Mouse (Mus musculus) testis, adult 2 months (tissue): ENCODE measurements around the gene Hist1h4h.

ENCODE experiments used
- CTCF ChIP-seq: fragments of 200-500 bp; IDR thresholded peaks from 2 replicates; pipeline ENCODE4 v1.5.1; 2012; ENCODE audit warnings: low read depth, mild to moderate bottlenecking, inconsistent platforms, low read length, moderate library complexity; ENCODE audit not compliant: control insufficient read depth, insufficient read depth, insufficient replicate concordance
- POLR2A ChIP-seq: fragments of 200-500 bp; IDR thresholded peaks from 2 replicates; pipeline ENCODE4 v1.6.1; 2012; ENCODE audit warnings: low read depth, mild to moderate bottlenecking, inconsistent platforms, low read length, moderate library complexity; ENCODE audit not compliant: control insufficient read depth

DNA sequence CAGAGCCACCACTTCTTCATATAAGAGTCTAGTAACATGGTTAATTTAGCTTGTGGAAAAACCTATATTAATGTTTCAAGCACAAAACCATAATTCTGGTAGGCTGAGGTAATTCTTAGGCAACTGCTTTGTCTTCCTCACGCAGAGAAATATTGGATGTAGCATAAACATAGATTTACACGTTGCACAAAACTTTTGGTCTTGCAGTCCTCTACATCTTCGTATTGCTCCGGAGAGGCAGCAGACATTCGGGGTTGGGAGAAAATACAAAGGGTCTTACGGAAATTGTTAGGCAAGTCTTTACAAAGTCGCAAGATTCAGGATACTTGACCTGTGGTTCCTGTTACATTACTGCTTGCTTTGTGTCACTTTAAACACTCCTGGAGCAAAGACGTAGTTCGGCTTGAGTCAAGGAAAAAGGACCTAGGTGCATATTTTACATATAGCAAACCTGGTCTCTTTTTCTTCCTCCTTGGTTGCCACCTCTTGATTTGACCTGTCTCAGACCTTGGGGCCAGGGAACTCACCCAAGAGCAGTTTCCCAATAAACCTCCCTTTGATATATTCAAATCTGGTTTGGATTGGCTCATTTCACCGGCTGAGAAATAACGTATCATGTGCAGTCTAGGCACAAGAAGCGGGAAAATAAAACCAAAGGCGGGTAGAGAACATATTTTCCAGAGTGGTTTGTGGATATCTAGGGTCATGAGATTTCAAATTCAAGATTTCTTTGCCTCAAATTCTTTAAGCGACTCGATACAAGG is 3.7 kb downstream of the Hist1h4h start:
- TF ChIP-seq CTCF (no peak), POLR2A (no peak)
